Mouse (Mus musculus) liver, embryonic 11.5 days (tissue): Measurements from ENCODE around the gene Pbx2. TPM values are rescaled to one million over a fixed set of nuclear protein-coding genes. Genes with fewer than 3 reads are reported as not detected.

Experiments
- ATAC-seq: fragments of 200-750 bp; cut with Nextera tagmentation; replicated peaks from 2 replicates; pipeline ENCODE4 v1.8.0; 2017; ENCODE audit warnings: moderate number of reproducible peaks, mild to moderate bottlenecking, moderate TSS enrichment, moderate library complexity; ENCODE audit not compliant: low FRiP score
- DNase-seq: peaks from one replicate; pipeline ENCODE4 v3.0.0-alpha.2; 2017; ENCODE audit warnings: low spot score
- H3K27ac ChIP-seq: fragments of 300-500 bp; sonication (generic); 2 replicates; pipeline ENCODE4 v1.5.1; 2014; ENCODE audit warnings: mild to moderate bottlenecking, low read depth, low read length, control low read depth
- H3K27me3 ChIP-seq: fragments of 300-500 bp; sonication (generic); replicated peaks from 2 replicates; pipeline ENCODE4 v1.6.1; 2014; ENCODE audit warnings: low read length, mixed read lengths; ENCODE audit not compliant: control insufficient read depth, insufficient read depth
- H3K36me3 ChIP-seq: fragments of 300-500 bp; sonication (generic); 2 replicates; pipeline ENCODE4 v1.6.1; 2014; ENCODE audit warnings: mild to moderate bottlenecking, low read length, moderate library complexity, mixed read lengths; ENCODE audit not compliant: control insufficient read depth, insufficient read depth
- H3K4me1 ChIP-seq: fragments of 300-500 bp; sonication (generic); replicated peaks from 2 replicates; pipeline ENCODE4 v1.6.1; 2014; ENCODE audit warnings: low read length, mixed read lengths; ENCODE audit not compliant: control insufficient read depth, insufficient read depth
- H3K4me2 ChIP-seq: fragments of 300-500 bp; sonication (generic); 2 replicates; pipeline ENCODE4 v1.6.1; 2014; ENCODE audit warnings: mild to moderate bottlenecking, control low read depth, moderate library complexity
- H3K4me3 ChIP-seq: fragments of 300-500 bp; sonication (generic); 2 replicates; pipeline ENCODE4 v1.5.1; 2014; ENCODE audit warnings: low read depth, low read length, control low read depth
- H3K9ac ChIP-seq: fragments of 300-500 bp; sonication (generic); 2 replicates; pipeline ENCODE4 v1.6.1; 2014; ENCODE audit warnings: low read depth, low read length, control low read depth
- H3K9me3 ChIP-seq: fragments of 300-500 bp; sonication (generic); 2 replicates; pipeline ENCODE4 v1.6.1; 2016; ENCODE audit warnings: low read length, inconsistent platforms, mixed read lengths; ENCODE audit not compliant: control insufficient read depth
- WGBS: fragments of 180-500 bp; shearing (Covaris S2); extraction: QIAGEN DNeasy Blood & Tissue Kit; methylation state at CpG from one replicate; pipeline ENCODE4 v1.1.7; 2014; 5-methylcytosine and 5-hydroxymethylcytosine counted together
- polyA plus RNA-seq: library from polyadenylated mRNA; unstranded; fragments of >200 nt; fragmentation: Nextera tagmentation; extraction: Ambion mirVana; gene quantifications from 2 replicates; pipeline ENCODE4 v1.2.1, GENCODE M21; 2014

Pbx2 gene
- polyA plus RNA-seq, 1 experiment from 2014 or later: 11.4 TPM

GRCm38 (mm10) chr17:34644608-34645007, 53.5 kb downstream of the Pbx2 start, which contains the start of gene Fkbpl:
Gene Fkbpl (plus strand): TSS chr17:34644764.
- peaks cover 19% of the 10 kb centered on the region for H3K4me1 ChIP-seq
- H3K4me3 ChIP-seq: peak within 1 kb of the TSS; percentile 71
- peak within 1 kb of the TSS; percentile 26; the same call in 1 of the 2 replicates for H3K27ac ChIP-seq
- H3K27me3 ChIP-seq: no peaks in the 10 kb centered on the region
- peaks cover 7% of the 10 kb centered on the region; the same call in 1 of the 2 replicates for H3K36me3 ChIP-seq
- H3K9me3 ChIP-seq: no peaks in the 10 kb centered on the region
- under 1% methylated on average over 16 of the region's 16 CpGs for WGBS
- DNase-seq (peak; percentile 87), ATAC-seq (peak; percentile 74)
- H3K4me2 ChIP-seq: peak within 1 kb of the TSS; percentile 79
- H3K9ac ChIP-seq: peak within 1 kb of the TSS; percentile 66

- peak overlapping the region; percentile 71 for H3K4me3 ChIP-seq
- H3K9ac ChIP-seq: peak overlapping the region; percentile 66; the same call in 1 of the 2 replicates
- peaks cover 19% of the 10 kb centered on the region for H3K4me1 ChIP-seq
Observed at GRCm38 (mm10) chr17:34645256-34645829, 54.3 kb downstream of the Pbx2 start.

GRCm38 (mm10) chr17:34645831-34646511, 54.9 kb downstream of the Pbx2 start:
- no peak for DNase-seq
- peaks cover 17% of the 10 kb centered on the region for H3K36me3 ChIP-seq
- peaks cover 19% of the 10 kb centered on the region for H3K4me1 ChIP-seq
- H3K4me2 ChIP-seq: peak overlapping the region; percentile 79
- H3K4me3 ChIP-seq: peak overlapping the region; percentile 71
- H3K9ac ChIP-seq: no peak overlapping the region
- WGBS: 70% methylated on average over 30 of the region's 30 CpGs
- no peak for ATAC-seq
- no peaks in the 10 kb centered on the region for H3K27me3 ChIP-seq
- H3K9me3 ChIP-seq: no peaks in the 10 kb centered on the region
- peak overlapping the region; percentile 34; the same call in 1 of the 2 replicates for H3K27ac ChIP-seq

More at GRCm38 (mm10) chr17:34645256-34645829, 54.3 kb downstream of the Pbx2 start:
- no peak for DNase-seq
- Histone ChIP-seq H3K27ac (no peak overlapping the region), H3K9me3 (no peaks in the 10 kb centered on the region), H3K36me3 (peaks cover 11% of the 10 kb centered on the region; the same call in 1 of the 2 replicates), H3K4me2 (peak overlapping the region; percentile 79), H3K27me3 (no peaks in the 10 kb centered on the region)
- 43% methylated on average over 10 of the region's 10 CpGs for WGBS
- ATAC-seq: no peak

Other genes with a start within 250 kb of the Pbx2 start
- gene Btnl2, start 236.4 kb upstream of the Pbx2 start, polyA plus RNA-seq: not detected in 2 replicates
- not detected in 2 replicates for gene Btnl1, start 214.1 kb upstream of the Pbx2 start, polyA plus RNA-seq
- 0.41 TPM in 1 of 2 replicates, not detected in the other for gene BC051142, start 192.4 kb upstream of the Pbx2 start, polyA plus RNA-seq
- gene Btnl4, start 113.9 kb upstream of the Pbx2 start, polyA plus RNA-seq: not detected in 2 replicates
- gene Btnl6, start 73.9 kb upstream of the Pbx2 start, polyA plus RNA-seq: not detected in 2 replicates
- gene Notch4, start 27.0 kb upstream of the Pbx2 start, polyA plus RNA-seq: 2.2 and 4.1 TPM in 2 replicates
- 18.5 and 19.8 TPM in 2 replicates for gene Gpsm3, start 1.5 kb upstream of the Pbx2 start, polyA plus RNA-seq
- gene Ager, start 6.6 kb downstream of the Pbx2 start, polyA plus RNA-seq: 1.3 and 1.7 TPM in 2 replicates
- gene Rnf5, start 12.4 kb downstream of the Pbx2 start, polyA plus RNA-seq: 109 TPM in 2 replicates
- 57.2 and 64.8 TPM in 2 replicates for gene Agpat1, start 13.0 kb downstream of the Pbx2 start, polyA plus RNA-seq
- 1.2 and 1.6 TPM in 2 replicates for gene Egfl8, start 24.7 kb downstream of the Pbx2 start, polyA plus RNA-seq
- 23.1 and 25.8 TPM in 2 replicates for gene Ppt2, start 37.2 kb downstream of the Pbx2 start, polyA plus RNA-seq
- not detected in 2 replicates for gene Prrt1, start 38.3 kb downstream of the Pbx2 start, polyA plus RNA-seq
- gene Fkbpl, start 53.5 kb downstream of the Pbx2 start, polyA plus RNA-seq: 9.5 and 9.7 TPM in 2 replicates
- gene Atf6b, start 55.9 kb downstream of the Pbx2 start, polyA plus RNA-seq: 39.9 and 48.5 TPM in 2 replicates
- gene Tnxb, start 79.3 kb downstream of the Pbx2 start, polyA plus RNA-seq: 0.10 TPM in 1 of 2 replicates, not detected in the other
- 0.13 and 0.23 TPM in 2 replicates for gene C4b, start 152.6 kb downstream of the Pbx2 start, polyA plus RNA-seq
- not detected in 2 replicates for gene Cyp21a1, start 213.3 kb downstream of the Pbx2 start, polyA plus RNA-seq
- 25.1 and 27.1 TPM in 2 replicates for gene Stk19, start 245.7 kb downstream of the Pbx2 start, polyA plus RNA-seq
- 55.4 and 56.3 TPM in 2 replicates for gene Dxo, start 245.8 kb downstream of the Pbx2 start, polyA plus RNA-seq